Mouse (Mus musculus): ENCODE measurements around the gene Kmt2b.

GRCm38 (mm10) chr7:30599933-30600353, 11.4 kb upstream of the Kmt2b start:
- TF ChIP-seq CTCF (IDR thresholded peaks at IDR 0.05; ENCODE audit: low read depth), result no peak
- no peak for TF ChIP-seq EP300 (IDR thresholded peaks at IDR 0.05; ENCODE audit: low read depth)
